Mouse (Mus musculus): ENCODE measurements at regions not wholly inside any gene's neighbourhood (a gene's known extent, or its start where the extent isn't known, plus 50 kb on each side); places are given as distances from the start of the nearest gene placed in this dataset.

- H3K4me2 ChIP-seq (replicated peaks), result no peak overlapping the region
- H3K36me3 ChIP-seq, result no peaks in the 10 kb centered on the region
- no peaks in the 10 kb centered on the region for H3K27me3 ChIP-seq
- no peak overlapping the region for H3K9ac ChIP-seq (replicated peaks)
- H3K4me1 ChIP-seq, result no peaks in the 10 kb centered on the region; the same call in 1 of the 2 replicates
- WGBS, result 62% methylated on average over 7 of the region's 7 CpGs
- no peak overlapping the region for H3K27ac ChIP-seq (replicated peaks)
- ATAC-seq (ENCODE audit: low FRiP score, low read depth), result peak; percentile 75
- H3K9me3 ChIP-seq, result no peaks in the 10 kb centered on the region
- H3K4me3 ChIP-seq, result no peak overlapping the region
These were observed 53.8 kb upstream of the Lrig3 start for GRCm38 (mm10) chr10:125912207-125912606.
